In the genomic region with DNA sequence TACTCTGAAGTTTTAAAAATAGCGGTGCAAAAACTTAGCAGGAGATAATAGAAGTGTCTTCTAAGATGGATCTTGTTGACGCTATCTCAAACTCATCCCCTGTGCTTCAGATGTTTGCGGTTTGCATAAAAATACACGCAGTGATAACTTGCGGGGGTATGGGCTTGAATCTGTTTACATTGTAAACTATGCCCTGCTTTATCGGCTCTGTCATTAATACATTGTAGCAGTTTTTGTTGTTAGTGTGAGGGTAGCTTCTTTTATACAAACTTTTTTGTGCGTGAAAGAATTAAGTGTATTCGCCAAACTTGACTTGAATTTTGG, we compare ENCODE assay signal across 8 mouse cellular contexts. TPM values are rescaled to one million over a fixed set of nuclear protein-coding genes. Genes with fewer than 3 reads are reported as not detected.
DNase-seq lines count a peak whose midpoint lies in the region; ATAC-seq and TF ChIP-seq lines count a peak whose summit lies in the region.

No protein-coding gene starts in this region.

- peak overlapping the region; percentile 75 for H3K4me2 ChIP-seq in heart, postnatal 0 days (ENCODE audit: low read depth, low read length)
- H3K4me2 ChIP-seq in hindbrain, embryonic 14.5 days (replicated peaks) = peak overlapping the region; percentile 73
- peak overlapping the region; percentile 85 for H3K4me2 ChIP-seq in midbrain, embryonic 14.5 days (ENCODE audit: low read length)

- no peaks in the 10 kb centered on the region for H3K36me3 ChIP-seq in heart, postnatal 0 days (replicated peaks; ENCODE audit: control insufficient read depth, insufficient read depth, low read length)
- no peaks in the 10 kb centered on the region for H3K36me3 ChIP-seq in hindbrain, embryonic 14.5 days (replicated peaks; ENCODE audit: control insufficient read depth, insufficient read depth)
- no peaks in the 10 kb centered on the region for H3K36me3 ChIP-seq in midbrain, embryonic 14.5 days (ENCODE audit: control insufficient read depth, insufficient read depth, low read length)

- no peaks in the 10 kb centered on the region for H3K9me3 ChIP-seq in heart, postnatal 0 days (replicated peaks; ENCODE audit: control insufficient read depth, low read length)
- no peaks in the 10 kb centered on the region for H3K9me3 ChIP-seq in hindbrain, embryonic 14.5 days (ENCODE audit: control insufficient read depth, low read length)
- H3K9me3 ChIP-seq in midbrain, embryonic 14.5 days (ENCODE audit: control insufficient read depth, low read length) = no peaks in the 10 kb centered on the region

- TF ChIP-seq POLR2A in bone marrow macrophage, adult 2 months (IDR thresholded peaks at IDR 0.05; ENCODE audit: borderline replicate concordance, low read depth, low read length) = no peak

- peak overlapping the region; percentile 97 for H3K27ac ChIP-seq in heart, postnatal 0 days (ENCODE audit: low read depth)
- H3K27ac ChIP-seq in bone marrow macrophage, adult 2 months (ENCODE audit: insufficient read depth, low read depth, low read length) = peak overlapping the region; percentile 75
- H3K27ac ChIP-seq in hindbrain, embryonic 14.5 days = 0 out of 2 replicates have a peak overlapping the region, but pooled peaks have one; percentile 83
- no peak overlapping the region for H3K27ac ChIP-seq in midbrain, embryonic 14.5 days (replicated peaks; ENCODE audit: low read depth, low read length)

- WGBS in heart, postnatal 0 days = 8% methylated on average over 8 of the region's 8 CpGs
- WGBS in hindbrain, embryonic 14.5 days = 9% methylated on average over 8 of the region's 8 CpGs
- 10% methylated on average over 8 of the region's 8 CpGs for WGBS in midbrain, embryonic 14.5 days

- ATAC-seq in heart, postnatal 0 days (ENCODE audit: insufficient read depth, low read depth) = no peak
- no peak for ATAC-seq in hindbrain, embryonic 14.5 days (ENCODE audit: low FRiP score)
- no peak for ATAC-seq in midbrain, embryonic 14.5 days (ENCODE audit: low FRiP score, low TSS enrichment)

- peak overlapping the region; percentile 95 for H3K4me3 ChIP-seq in heart, postnatal 0 days (ENCODE audit: low read depth, low read length)
- peak overlapping the region; percentile 83 for H3K4me3 ChIP-seq in bone marrow macrophage, adult 2 months (ENCODE audit: insufficient read depth, low read length)
- peak overlapping the region; percentile 67 for H3K4me3 ChIP-seq in hindbrain, embryonic 14.5 days (replicated peaks; ENCODE audit: low read length)
- peak overlapping the region; percentile 93 for H3K4me3 ChIP-seq in midbrain, embryonic 14.5 days (replicated peaks; ENCODE audit: low read depth, low read length)

- DNase-seq in heart, postnatal 0 days (ENCODE audit: low spot score) = no peak
- no peak for DNase-seq in heart, adult 9 months (ENCODE audit: low spot score in 2 of 2)
- no peak for DNase-seq in hindbrain, embryonic 14.5 days (ENCODE audit: low spot score)
- DNase-seq in midbrain, embryonic 14.5 days = no peak
- DNase-seq in adrenal gland, postnatal 36 days = no peak
- DNase-seq in layer of hippocampus, adult 11-12 months (ENCODE audit: low spot score) = no peak
- DNase-seq in adrenal gland, postnatal 10 days = no peak

- H3K9ac ChIP-seq in heart, postnatal 0 days (replicated peaks; ENCODE audit: low read depth, low read length) = peak overlapping the region; percentile 98
- H3K9ac ChIP-seq in hindbrain, embryonic 14.5 days = peak overlapping the region; percentile 85
- peak overlapping the region; percentile 89 for H3K9ac ChIP-seq in midbrain, embryonic 14.5 days (replicated peaks; ENCODE audit: low read length)

- H3K4me1 ChIP-seq in heart, postnatal 0 days (ENCODE audit: control insufficient read depth, insufficient read depth) = peaks cover 18% of the 10 kb centered on the region
- H3K4me1 ChIP-seq in bone marrow macrophage, adult 2 months (ENCODE audit: control insufficient read depth, insufficient read depth, low read length) = peaks cover 44% of the 10 kb centered on the region
- peaks cover 29% of the 10 kb centered on the region for H3K4me1 ChIP-seq in hindbrain, embryonic 14.5 days (replicated peaks; ENCODE audit: control insufficient read depth, insufficient read depth, low read length)
- peaks cover 27% of the 10 kb centered on the region for H3K4me1 ChIP-seq in midbrain, embryonic 14.5 days (ENCODE audit: control insufficient read depth, insufficient read depth, low read length)

- no peak for TF ChIP-seq EP300 in heart, postnatal 0 days (IDR thresholded peaks at IDR 0.05; ENCODE audit: low read depth)

- H3K27me3 ChIP-seq in heart, postnatal 0 days (ENCODE audit: control insufficient read depth, insufficient read depth, low read length) = no peaks in the 10 kb centered on the region
- no peaks in the 10 kb centered on the region for H3K27me3 ChIP-seq in hindbrain, embryonic 14.5 days (ENCODE audit: control insufficient read depth, insufficient read depth, low read length)
- no peaks in the 10 kb centered on the region for H3K27me3 ChIP-seq in midbrain, embryonic 14.5 days (ENCODE audit: control insufficient read depth, insufficient read depth, low read length)

- no peak for TF ChIP-seq CTCF in heart, postnatal 0 days (IDR thresholded peaks at IDR 0.05; ENCODE audit: low read depth)
- TF ChIP-seq CTCF in bone marrow macrophage, adult 2 months (IDR thresholded peaks at IDR 0.05; ENCODE audit: low read depth, low read length) = no peak

RNA-seq across cellular contexts. Expression of a gene that starts 2.1 kb away (rescaled TPM):
- 19.6 and 21.2 TPM in 2 replicates for total RNA-seq in heart, postnatal 0 days (2014; rRNA removed; ENCODE audit: low replicate concordance)
- polyA plus RNA-seq in heart, postnatal 0 days (2015; fragmentation: Nextera tagmentation; extraction: Ambion mirVana) = 21.1 and 23.6 TPM in 2 replicates
- 48.1 and 56.7 TPM in 2 replicates for polyA plus RNA-seq in bone marrow macrophage, adult 2 months (2012; ENCODE audit: insufficient read depth, insufficient read length, missing spikeins)
- 35.7 and 38.8 TPM in 2 replicates for polyA plus RNA-seq in hindbrain, embryonic 14.5 days (2014; fragmentation: Nextera tagmentation; extraction: Ambion mirVana)
- polyA plus RNA-seq in midbrain, embryonic 14.5 days (2014; fragmentation: Nextera tagmentation; extraction: Ambion mirVana) = 37.9 and 41.5 TPM in 2 replicates
- 10 to 100 TPM; 54.2 to 54.9 TPM for total RNA-seq in adrenal gland, postnatal 36 days (2021)
- total RNA-seq in adrenal gland, postnatal 10 days (2021) = 10 to 100 TPM; 40.2 to 51.9 TPM

RNA-seq across cellular contexts. Expression of a gene that starts 8.3 kb away (rescaled TPM):
- total RNA-seq in heart, postnatal 0 days (2014; rRNA removed; ENCODE audit: low replicate concordance) = 358 and 459 TPM in 2 replicates
- 3,223 and 3,409 TPM in 2 replicates for polyA plus RNA-seq in heart, postnatal 0 days (2015; fragmentation: Nextera tagmentation; extraction: Ambion mirVana)
- 133 and 140 TPM in 2 replicates for polyA plus RNA-seq in bone marrow macrophage, adult 2 months (2012; ENCODE audit: insufficient read depth, insufficient read length, missing spikeins)
- 769 and 914 TPM in 2 replicates for polyA plus RNA-seq in hindbrain, embryonic 14.5 days (2014; fragmentation: Nextera tagmentation; extraction: Ambion mirVana)
- 796 and 925 TPM in 2 replicates for polyA plus RNA-seq in midbrain, embryonic 14.5 days (2014; fragmentation: Nextera tagmentation; extraction: Ambion mirVana)
- 100 to 1,000 TPM; 743 to 842 TPM for total RNA-seq in adrenal gland, postnatal 36 days (2021)
- total RNA-seq in adrenal gland, postnatal 10 days (2021) = 1,000 to 10,000 TPM in 1 of 2 experiments, 100 to 1,000 TPM in 1; 989 to 1,053 TPM

RNA-seq across cellular contexts. Expression of a gene that starts 20.6 kb away (rescaled TPM):
- 3.4 and 3.7 TPM in 2 replicates for total RNA-seq in heart, postnatal 0 days (2014; rRNA removed; ENCODE audit: low replicate concordance)
- polyA plus RNA-seq in heart, postnatal 0 days (2015; fragmentation: Nextera tagmentation; extraction: Ambion mirVana) = 1.2 and 1.3 TPM in 2 replicates
- polyA plus RNA-seq in bone marrow macrophage, adult 2 months (2012; ENCODE audit: insufficient read depth, insufficient read length, missing spikeins) = not detected in 2 replicates
- polyA plus RNA-seq in hindbrain, embryonic 14.5 days (2014; fragmentation: Nextera tagmentation; extraction: Ambion mirVana) = 0.16 and 1.3 TPM in 2 replicates
- polyA plus RNA-seq in midbrain, embryonic 14.5 days (2014; fragmentation: Nextera tagmentation; extraction: Ambion mirVana) = 2.6 and 4.6 TPM in 2 replicates
- total RNA-seq in adrenal gland, postnatal 36 days (2021) = 1,000 to 10,000 TPM in 1 of 2 experiments, 100 to 1,000 TPM in 1; 736 to 1,311 TPM
- 100 to 1,000 TPM; 235 to 238 TPM for total RNA-seq in adrenal gland, postnatal 10 days (2021)
